Mouse (Mus musculus): ENCODE measurements around the gene Crhr1.
A peak's percentile ranks its signal among the peaks of the same experiment; 100 is the strongest.

The Crhr1 gene

GRCm38 (mm10) chr11:104132580-104133441 lies at the start of gene Crhr1:
Gene Crhr1, plus strand, starts transcription at chr11:104132855.
- no peak for DNase-seq (ENCODE audit: low read depth)

- DNase-seq (ENCODE audit: low read depth) = no peak
These were observed 49.4 kb upstream of the Crhr1 start for GRCm38 (mm10) chr11:104083248-104083647.

- no peak for DNase-seq (ENCODE audit: low read depth)
These were observed 48.9 kb upstream of the Crhr1 start for GRCm38 (mm10) chr11:104083716-104084115.

GRCm38 (mm10) chr11:104088519-104088918 lies 44.1 kb upstream of the Crhr1 start:
- DNase-seq (ENCODE audit: low read depth) = no peak

GRCm38 (mm10) chr11:104090769-104091168 lies 41.9 kb upstream of the Crhr1 start:
- no peak for DNase-seq (ENCODE audit: low read depth)

- no peak for DNase-seq (ENCODE audit: low read depth)
These were observed 37.5 kb upstream of the Crhr1 start for GRCm38 (mm10) chr11:104095151-104095550.

GRCm38 (mm10) chr11:104096536-104096935 lies 36.1 kb upstream of the Crhr1 start:
- DNase-seq (ENCODE audit: low read depth) = no peak

- no peak for DNase-seq (ENCODE audit: low read depth)
These were observed 33.1 kb upstream of the Crhr1 start for GRCm38 (mm10) chr11:104099542-104099941.

- no peak for DNase-seq (ENCODE audit: low read depth)
These were observed 30.0 kb upstream of the Crhr1 start for GRCm38 (mm10) chr11:104102641-104103040.

GRCm38 (mm10) chr11:104106329-104106728 lies 26.3 kb upstream of the Crhr1 start:
- no peak for DNase-seq (ENCODE audit: low read depth)

GRCm38 (mm10) chr11:104106969-104107368 lies 25.7 kb upstream of the Crhr1 start:
- no peak for DNase-seq (ENCODE audit: low read depth)

- no peak for DNase-seq (ENCODE audit: low read depth)
These were observed 22.3 kb upstream of the Crhr1 start for GRCm38 (mm10) chr11:104110366-104110765.

- DNase-seq (ENCODE audit: low read depth) = no peak
These were observed 20.8 kb upstream of the Crhr1 start for GRCm38 (mm10) chr11:104111851-104112250.

- no peak for DNase-seq (ENCODE audit: low read depth)
These were observed 19.0 kb upstream of the Crhr1 start for GRCm38 (mm10) chr11:104113699-104114098.

GRCm38 (mm10) chr11:104114690-104115089 lies 18.0 kb upstream of the Crhr1 start:
- peak; percentile 23 for DNase-seq (ENCODE audit: low read depth)

GRCm38 (mm10) chr11:104118356-104118755 lies 14.3 kb upstream of the Crhr1 start:
- no peak for DNase-seq (ENCODE audit: low read depth)

GRCm38 (mm10) chr11:104122966-104123365 lies 9.7 kb upstream of the Crhr1 start:
- DNase-seq (ENCODE audit: low read depth) = no peak

- no peak for DNase-seq (ENCODE audit: low read depth)
These were observed 9.2 kb upstream of the Crhr1 start for GRCm38 (mm10) chr11:104123479-104123878.

- DNase-seq (ENCODE audit: low read depth) = no peak
These were observed 8.1 kb upstream of the Crhr1 start for GRCm38 (mm10) chr11:104124582-104124981.

GRCm38 (mm10) chr11:104129466-104129865 lies 3.2 kb upstream of the Crhr1 start:
- no peak for DNase-seq (ENCODE audit: low read depth)

GRCm38 (mm10) chr11:104130721-104131647 lies 1.7 kb upstream of the Crhr1 start:
- DNase-seq (ENCODE audit: low read depth) = no peak

GRCm38 (mm10) chr11:104131756-104132155 lies 899 bp upstream of the Crhr1 start:
- no peak for DNase-seq (ENCODE audit: low read depth)
